ENCODE assay signal across 9 mouse cellular contexts in genomic region chr2:155512479-155512878, GRCm38 (mm10). TPM values are rescaled to one million over a fixed set of nuclear protein-coding genes. Genes with fewer than 3 reads are reported as not detected.
DNase-seq lines count a peak whose midpoint lies in the region; ATAC-seq lines count a peak whose summit lies in the region.
"Had no signal": no experiment of that assay in that cellular context is flagged by ENCODE, and none has a peak within 500 bp of the region (broad histone marks: within the 10 kb centered on the region; RNA-seq: fewer than 3 reads in every experiment).

No protein-coding gene starts in this region.

- ATAC-seq in forebrain, embryonic 13.5 days = no peak
- 0 out of 2 replicates have a peak, but pooled peaks have one; percentile 32 for ATAC-seq in kidney, embryonic 14.5 days (ENCODE audit: low FRiP score, low TSS enrichment)
- ATAC-seq in midbrain, embryonic 16.5 days = no peak

- H3K9me3 ChIP-seq in forebrain, embryonic 13.5 days (replicated peaks) = no peaks in the 10 kb centered on the region
- no peaks in the 10 kb centered on the region for H3K9me3 ChIP-seq in kidney, embryonic 14.5 days (ENCODE audit: control insufficient read depth, low read length)
- H3K9me3 ChIP-seq in midbrain, embryonic 16.5 days (replicated peaks; ENCODE audit: control insufficient read depth, low read length, poor library complexity, severe bottlenecking) = no peaks in the 10 kb centered on the region
- H3K9me3 ChIP-seq: liver, embryonic 15.5 days had no signal

- peaks cover 35% of the 10 kb centered on the region for H3K4me1 ChIP-seq in forebrain, embryonic 13.5 days
- peaks cover 8% of the 10 kb centered on the region; the same call in 1 of the 2 replicates for H3K4me1 ChIP-seq in kidney, embryonic 14.5 days (ENCODE audit: control insufficient read depth, insufficient read depth, low read length)
- peaks cover 26% of the 10 kb centered on the region for H3K4me1 ChIP-seq in midbrain, embryonic 16.5 days (ENCODE audit: control insufficient read depth, insufficient read depth, low read length)

- peak overlapping the region; percentile 87; the same call in 1 of the 2 replicates for H3K4me2 ChIP-seq in forebrain, embryonic 13.5 days
- no peak overlapping the region for H3K4me2 ChIP-seq in kidney, embryonic 14.5 days (replicated peaks; ENCODE audit: low read depth, low read length)
- peak overlapping the region; percentile 63 for H3K4me2 ChIP-seq in midbrain, embryonic 16.5 days (ENCODE audit: low read length)
- H3K4me2 ChIP-seq: liver, embryonic 15.5 days had no signal

- no peak overlapping the region for H3K4me3 ChIP-seq in forebrain, embryonic 13.5 days
- H3K4me3 ChIP-seq in kidney, embryonic 14.5 days (ENCODE audit: low read length) = no peak overlapping the region
- H3K4me3 ChIP-seq in midbrain, embryonic 16.5 days (ENCODE audit: low read depth, low read length) = no peak overlapping the region
- H3K4me3 ChIP-seq: liver, embryonic 15.5 days had no signal

- H3K27me3 ChIP-seq in forebrain, embryonic 13.5 days = no peaks in the 10 kb centered on the region; the same call in 1 of the 2 replicates
- peaks cover 9% of the 10 kb centered on the region for H3K27me3 ChIP-seq in kidney, embryonic 14.5 days (ENCODE audit: control insufficient read depth, insufficient read depth, low read length)
- no peaks in the 10 kb centered on the region for H3K27me3 ChIP-seq in midbrain, embryonic 16.5 days (ENCODE audit: control insufficient read depth, insufficient read depth, low read depth, low read length)

- H3K9ac ChIP-seq in forebrain, embryonic 13.5 days = no peak overlapping the region
- no peak overlapping the region for H3K9ac ChIP-seq in kidney, embryonic 14.5 days (ENCODE audit: low read depth, low read length)
- no peak overlapping the region for H3K9ac ChIP-seq in midbrain, embryonic 16.5 days (ENCODE audit: low read depth, low read length)
- H3K9ac ChIP-seq: liver, embryonic 15.5 days had no signal

- WGBS in forebrain, embryonic 13.5 days = 65% methylated on average over 4 of the region's 4 CpGs
- WGBS in kidney, embryonic 14.5 days = 61% methylated on average over 4 of the region's 4 CpGs
- WGBS in midbrain, embryonic 16.5 days = 62% methylated on average over 4 of the region's 4 CpGs

- intact Hi-C loops in heart, postnatal 25 days (cut with DNase I) = loop anchor here (5.0 kb wide), 1 partner anchor 255 kb away; no protein-coding TSS in a partner anchor

- H3K36me3 ChIP-seq in forebrain, embryonic 13.5 days (ENCODE audit: poor library complexity, severe bottlenecking) = peaks cover 5% of the 10 kb centered on the region; the same call in 1 of the 2 replicates
- H3K36me3 ChIP-seq in kidney, embryonic 14.5 days (ENCODE audit: control insufficient read depth, insufficient read depth, low read length) = no peaks in the 10 kb centered on the region
- H3K36me3 ChIP-seq in midbrain, embryonic 16.5 days (ENCODE audit: control insufficient read depth, insufficient read depth, low read length) = no peaks in the 10 kb centered on the region
- H3K36me3 ChIP-seq: liver, embryonic 15.5 days had no signal

- DNase-seq in heart, adult 18-20 months = peak; percentile 40 to 61
- DNase-seq in heart, postnatal 25 days (ENCODE audit: low spot score) = no peak
- DNase-seq in CD4-positive helper T cell, adult 2 months (ENCODE audit: low read depth, low spot score) = peak; percentile 75
- peak; percentile 91 for DNase-seq in brain, adult 2 months (ENCODE audit: low read depth, low spot score)
- DNase-seq in thymus, postnatal 10 days (ENCODE audit: low spot score in 2 of 2) = peak; percentile 27 to 68

- no peak overlapping the region for H3K27ac ChIP-seq in forebrain, embryonic 13.5 days
- no peak overlapping the region for H3K27ac ChIP-seq in kidney, embryonic 14.5 days (ENCODE audit: low read depth, low read length)
- no peak overlapping the region for H3K27ac ChIP-seq in midbrain, embryonic 16.5 days (ENCODE audit: low read length)
- H3K27ac ChIP-seq: liver, embryonic 15.5 days had no signal

RNA-seq across cellular contexts. Expression of gene Acss2, which starts 5.3 kb away (rescaled TPM):
- total RNA-seq in heart, adult 18-20 months (2021) = 10 to 100 TPM; 32.1 to 42.2 TPM
- total RNA-seq in heart, postnatal 25 days (2021) = 10 to 100 TPM; 39.9 to 40.3 TPM
- polyA plus RNA-seq in forebrain, embryonic 13.5 days (2015; fragmentation: Nextera tagmentation; extraction: Ambion mirVana) = 19.0 and 22.8 TPM in 2 replicates
- polyA plus RNA-seq in kidney, embryonic 14.5 days (2014; fragmentation: Nextera tagmentation; extraction: Ambion mirVana) = 5.5 and 10.0 TPM in 2 replicates
- 23.9 TPM in 2 replicates for polyA plus RNA-seq in midbrain, embryonic 16.5 days (2015; fragmentation: Nextera tagmentation; extraction: Ambion mirVana)

RNA-seq across cellular contexts. Expression of gene Ggt7, which starts 5.6 kb away (rescaled TPM):
- under 1 TPM; 0.52 to 0.59 TPM for total RNA-seq in heart, adult 18-20 months (2021)
- total RNA-seq in heart, postnatal 25 days (2021) = under 1 TPM; 0.49 to 0.73 TPM
- 33.7 and 39.4 TPM in 2 replicates for polyA plus RNA-seq in forebrain, embryonic 13.5 days (2015; fragmentation: Nextera tagmentation; extraction: Ambion mirVana)
- 1.1 and 1.9 TPM in 2 replicates for polyA plus RNA-seq in kidney, embryonic 14.5 days (2014; fragmentation: Nextera tagmentation; extraction: Ambion mirVana)
- polyA plus RNA-seq in midbrain, embryonic 16.5 days (2015; fragmentation: Nextera tagmentation; extraction: Ambion mirVana) = 78.9 and 83.3 TPM in 2 replicates

RNA-seq across cellular contexts. Expression of gene Ncoa6, which starts 38.8 kb away (rescaled TPM):
- total RNA-seq in heart, adult 18-20 months (2021) = 10 to 100 TPM; 20.6 to 23.4 TPM
- 10 to 100 TPM; 23.6 to 26.4 TPM for total RNA-seq in heart, postnatal 25 days (2021)
- polyA plus RNA-seq in forebrain, embryonic 13.5 days (2015; fragmentation: Nextera tagmentation; extraction: Ambion mirVana) = 29.6 and 30.5 TPM in 2 replicates
- 25.5 and 30.0 TPM in 2 replicates for polyA plus RNA-seq in kidney, embryonic 14.5 days (2014; fragmentation: Nextera tagmentation; extraction: Ambion mirVana)
- 22.7 and 26.6 TPM in 2 replicates for polyA plus RNA-seq in midbrain, embryonic 16.5 days (2015; fragmentation: Nextera tagmentation; extraction: Ambion mirVana)

Comparison
In these comparisons a context has a peak if more than half of its experiments do, and no peak if none do; other contexts are left out.
1. RNA of gene Ggt7, which starts 5.6 kb away (polyA plus RNA-seq): 78.9 to 83.3 TPM in midbrain, embryonic 16.5 days and 33.7 to 39.4 TPM in forebrain, embryonic 13.5 days; 1.1 to 1.9 TPM in kidney, embryonic 14.5 days; every median in the first group is over 10 times any median in the second.